Mouse (Mus musculus): ENCODE data around the gene Cma1. TPM values are rescaled to one million over a fixed set of nuclear protein-coding genes. Genes with fewer than 3 reads are reported as not detected.

The Cma1 gene
- total RNA-seq, 1 experiment from 2014 or later = 2.1 TPM

GRCm38 (mm10) chr14:55898947-55899346 lies 45.5 kb downstream of the Cma1 start:
- ATAC-seq (ENCODE audit: extremely low read depth, insufficient number of reproducible peaks, low FRiP score, poor library complexity, severe bottlenecking) = no peak

- no peak for ATAC-seq (ENCODE audit: extremely low read depth, insufficient number of reproducible peaks, low FRiP score, poor library complexity, severe bottlenecking)
Measured at GRCm38 (mm10) chr14:55897671-55898070, 46.8 kb downstream of the Cma1 start.

Other genes starting within 250 kb of the Cma1 start
- 6.9 and 9.5 TPM in 2 replicates for gene Tgm1, start 230.7 kb downstream of the Cma1 start, total RNA-seq (2017)
- 27.2 and 36.8 TPM in 2 replicates for gene Rabggta, start 222.4 kb downstream of the Cma1 start, total RNA-seq (2017)
- gene Dhrs1, start 199.0 kb downstream of the Cma1 start, total RNA-seq (2017) = 20.4 and 28.0 TPM in 2 replicates
- 12.1 and 15.8 TPM in 2 replicates for gene Nop9, start 199.0 kb downstream of the Cma1 start, total RNA-seq (2017)
- gene Cideb, start 186.2 kb downstream of the Cma1 start, total RNA-seq (2017) = 0.49 TPM in 1 of 2 replicates, not detected in the other
- 0.25 and 0.81 TPM in 2 replicates for gene Ltb4r2, start 183.2 kb downstream of the Cma1 start, total RNA-seq (2017)
- 12.9 and 14.6 TPM in 2 replicates for gene Ltb4r1, start 178.7 kb downstream of the Cma1 start, total RNA-seq (2017)
- 0.49 TPM in 1 of 2 replicates, not detected in the other for gene Adcy4, start 160.6 kb downstream of the Cma1 start, total RNA-seq (2017)
- gene Ripk3, start 155.8 kb downstream of the Cma1 start, total RNA-seq (2017) = 17.3 and 30.9 TPM in 2 replicates
- gene Nfatc4, start 121.5 kb downstream of the Cma1 start, total RNA-seq (2017) = not detected in 2 replicates
- gene Nynrin, start 90.7 kb downstream of the Cma1 start, total RNA-seq (2017) = 0.23 and 0.25 TPM in 2 replicates
- 0.37 TPM in 1 of 2 replicates, not detected in the other for gene Cbln3, start 60.3 kb downstream of the Cma1 start, total RNA-seq (2017)
- 157 and 158 TPM in 2 replicates for gene Khnyn, start 59.7 kb downstream of the Cma1 start, total RNA-seq (2017)
- 9.7 and 16.3 TPM in 2 replicates for gene Sdr39u1, start 44.4 kb downstream of the Cma1 start, total RNA-seq (2017)
- not detected in 2 replicates for gene Cma2, start 6.3 kb upstream of the Cma1 start, total RNA-seq (2017)
- not detected in 2 replicates for gene Mcpt1, start 73.3 kb upstream of the Cma1 start, total RNA-seq (2017)
- gene Mcpt9, start 85.8 kb upstream of the Cma1 start, total RNA-seq (2017) = not detected in 2 replicates
- gene Mcpt2, start 97.4 kb upstream of the Cma1 start, total RNA-seq (2017) = not detected in 2 replicates
- not detected in 2 replicates for gene Mcpt4, start 117.6 kb upstream of the Cma1 start, total RNA-seq (2017)
- 0.58 TPM in 1 of 2 replicates, not detected in the other for gene Mcpt8, start 140.6 kb upstream of the Cma1 start, total RNA-seq (2017)
- not detected in 2 replicates for gene Ctsg, start 157.9 kb upstream of the Cma1 start, total RNA-seq (2017)
- gene Gzme, start 175.9 kb upstream of the Cma1 start, total RNA-seq (2017) = not detected in 2 replicates
- gene Gzmd, start 187.9 kb upstream of the Cma1 start, total RNA-seq (2017) = not detected in 2 replicates
- gene Gzmg, start 214.9 kb upstream of the Cma1 start, total RNA-seq (2017) = not detected in 2 replicates
- not detected in 2 replicates for gene Gzmn, start 229.9 kb upstream of the Cma1 start, total RNA-seq (2017)